Mouse (Mus musculus): ENCODE results near the gene Gng12. TPM values are rescaled to one million over a fixed set of nuclear protein-coding genes. Genes with fewer than 3 reads are reported as not detected.

The Gng12 gene
- polyA plus RNA-seq, 1 experiment from 2014 or later = 77.1 TPM

DNA sequence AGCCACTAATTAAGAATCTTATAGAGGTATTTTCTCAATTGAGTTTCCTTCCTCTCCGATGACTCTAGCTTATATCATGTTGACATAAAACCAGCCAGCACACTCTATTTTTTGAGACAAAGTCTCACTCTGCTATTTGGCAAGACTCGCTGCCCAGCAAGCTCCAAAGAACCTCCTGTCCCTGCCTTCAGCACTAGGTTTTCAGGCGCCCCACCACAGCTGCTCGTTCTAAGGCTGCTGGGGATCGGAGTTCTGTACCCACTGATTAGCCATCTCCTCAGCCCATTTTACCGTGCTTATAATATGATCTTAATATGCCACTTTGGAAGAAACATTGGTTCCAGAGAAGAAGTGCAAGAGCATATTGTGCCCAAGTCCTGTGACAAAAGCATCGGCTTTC is 26.3 kb downstream of the Gng12 start:
- no peak; the same call in 1 of the 2 replicates for ATAC-seq
- Histone ChIP-seq H3K9me3 (ENCODE audit: low read length) (no peaks in the 10 kb centered on the region), H3K27ac (ENCODE audit: low read length) (no peak overlapping the region), H3K4me3 (ENCODE audit: low read depth, low read length) (no peak overlapping the region), H3K36me3 (ENCODE audit: insufficient read depth, low read length) (no peaks in the 10 kb centered on the region), H3K4me1 (ENCODE audit: insufficient read depth, low read depth, low read length) (peaks cover 9% of the 10 kb centered on the region; the same call in 1 of the 2 replicates), H3K9ac (replicated peaks; ENCODE audit: low read depth) (no peak overlapping the region), H3K4me2 (replicated peaks; ENCODE audit: low read depth, low read length) (no peak overlapping the region), H3K27me3 (replicated peaks; ENCODE audit: insufficient read depth, low read length) (no peaks in the 10 kb centered on the region)
- DNase-seq (ENCODE audit: low spot score) = no peak
- TF ChIP-seq EP300 (IDR thresholded peaks at IDR 0.05) = no peak
- no peak for TF ChIP-seq CTCF (IDR thresholded peaks at IDR 0.05)
- WGBS = 67% methylated on average over 7 of the region's 7 CpGs

- no peaks in the 10 kb centered on the region for H3K27me3 ChIP-seq (replicated peaks; ENCODE audit: insufficient read depth, low read length)
- H3K4me3 ChIP-seq (ENCODE audit: low read depth, low read length) = no peak overlapping the region
- DNase-seq (ENCODE audit: low spot score) = no peak
- no peaks in the 10 kb centered on the region for H3K36me3 ChIP-seq (ENCODE audit: insufficient read depth, low read length)
- 93% methylated on average over 4 of the region's 4 CpGs for WGBS
- no peak overlapping the region for H3K9ac ChIP-seq (replicated peaks; ENCODE audit: low read depth)
- H3K9me3 ChIP-seq (ENCODE audit: low read length) = no peaks in the 10 kb centered on the region
- no peak for ATAC-seq
- no peak overlapping the region for H3K27ac ChIP-seq (ENCODE audit: low read length)
- TF ChIP-seq CTCF (IDR thresholded peaks at IDR 0.05) (no peak), EP300 (IDR thresholded peaks at IDR 0.05) (no peak)
- H3K4me1 ChIP-seq (ENCODE audit: insufficient read depth, low read depth, low read length) = peaks cover 9% of the 10 kb centered on the region; the same call in 1 of the 2 replicates
- H3K4me2 ChIP-seq (replicated peaks; ENCODE audit: low read depth, low read length) = no peak overlapping the region
Observed at GRCm38 (mm10) chr6:66923851-66924250, 27.7 kb downstream of the Gng12 start.

- Histone ChIP-seq H3K4me2 (replicated peaks; ENCODE audit: low read depth, low read length) (no peak overlapping the region), H3K9ac (replicated peaks; ENCODE audit: low read depth) (no peak overlapping the region), H3K36me3 (ENCODE audit: insufficient read depth, low read length) (no peaks in the 10 kb centered on the region), H3K9me3 (ENCODE audit: low read length) (no peaks in the 10 kb centered on the region), H3K4me1 (ENCODE audit: insufficient read depth, low read depth, low read length) (peaks cover 9% of the 10 kb centered on the region; the same call in 1 of the 2 replicates), H3K4me3 (ENCODE audit: low read depth, low read length) (no peak overlapping the region), H3K27me3 (replicated peaks; ENCODE audit: insufficient read depth, low read length) (no peaks in the 10 kb centered on the region), H3K27ac (ENCODE audit: low read length) (no peak overlapping the region)
- 75% methylated on average over 7 of the region's 7 CpGs for WGBS
- ATAC-seq = no peak
- TF ChIP-seq EP300 (IDR thresholded peaks at IDR 0.05) (no peak), CTCF (IDR thresholded peaks at IDR 0.05) (no peak)
- no peak for DNase-seq (ENCODE audit: low spot score)
Observed at GRCm38 (mm10) chr6:66924315-66924965, 28.2 kb downstream of the Gng12 start.

- Histone ChIP-seq H3K4me1 (ENCODE audit: insufficient read depth, low read depth, low read length) (peaks cover 9% of the 10 kb centered on the region; the same call in 1 of the 2 replicates), H3K4me2 (replicated peaks; ENCODE audit: low read depth, low read length) (no peak overlapping the region), H3K27ac (ENCODE audit: low read length) (no peak overlapping the region), H3K36me3 (ENCODE audit: insufficient read depth, low read length) (no peaks in the 10 kb centered on the region), H3K27me3 (replicated peaks; ENCODE audit: insufficient read depth, low read length) (no peaks in the 10 kb centered on the region), H3K9me3 (ENCODE audit: low read length) (no peaks in the 10 kb centered on the region), H3K9ac (replicated peaks; ENCODE audit: low read depth) (no peak overlapping the region), H3K4me3 (ENCODE audit: low read depth, low read length) (no peak overlapping the region)
- TF ChIP-seq CTCF (IDR thresholded peaks at IDR 0.05) (no peak), EP300 (IDR thresholded peaks at IDR 0.05) (no peak)
- DNase-seq (ENCODE audit: low spot score) (no peak), ATAC-seq (no peak)
- 27% methylated on average over 4 of the region's 4 CpGs for WGBS
Observed at GRCm38 (mm10) chr6:66926269-66926668, 30.1 kb downstream of the Gng12 start.

GRCm38 (mm10) chr6:66928972-66929645 is 32.9 kb downstream of the Gng12 start:
- H3K9me3 ChIP-seq (ENCODE audit: low read length) = no peaks in the 10 kb centered on the region
- H3K27me3 ChIP-seq (replicated peaks; ENCODE audit: insufficient read depth, low read length) = no peaks in the 10 kb centered on the region
- WGBS = 54% methylated on average over 2 of the region's 2 CpGs
- no peak overlapping the region for H3K4me3 ChIP-seq (ENCODE audit: low read depth, low read length)
- no peak overlapping the region for H3K4me2 ChIP-seq (replicated peaks; ENCODE audit: low read depth, low read length)
- DNase-seq (ENCODE audit: low spot score) = no peak
- no peak for ATAC-seq
- H3K27ac ChIP-seq (ENCODE audit: low read length) = no peak overlapping the region
- no peak overlapping the region for H3K9ac ChIP-seq (replicated peaks; ENCODE audit: low read depth)
- H3K36me3 ChIP-seq (ENCODE audit: insufficient read depth, low read length) = no peaks in the 10 kb centered on the region
- peaks cover 12% of the 10 kb centered on the region; the same call in 1 of the 2 replicates for H3K4me1 ChIP-seq (ENCODE audit: insufficient read depth, low read depth, low read length)
- peak; percentile 24; the same call in 1 of the 2 replicates for TF ChIP-seq CTCF (IDR thresholded peaks at IDR 0.05)
- TF ChIP-seq EP300 (IDR thresholded peaks at IDR 0.05) = no peak

GRCm38 (mm10) chr6:66929694-66930093 is 33.5 kb downstream of the Gng12 start:
- H3K4me3 ChIP-seq (ENCODE audit: low read depth, low read length) = no peak overlapping the region
- TF ChIP-seq CTCF (IDR thresholded peaks at IDR 0.05) (no peak), EP300 (IDR thresholded peaks at IDR 0.05) (no peak)
- H3K9me3 ChIP-seq (ENCODE audit: low read length) = no peaks in the 10 kb centered on the region
- H3K27me3 ChIP-seq (replicated peaks; ENCODE audit: insufficient read depth, low read length) = no peaks in the 10 kb centered on the region
- H3K27ac ChIP-seq (ENCODE audit: low read length) = no peak overlapping the region
- WGBS = 15% methylated on average over 7 of the region's 7 CpGs
- DNase-seq (ENCODE audit: low spot score) (peak; percentile 53), ATAC-seq (peak; percentile 38)
- H3K9ac ChIP-seq (replicated peaks; ENCODE audit: low read depth) = no peak overlapping the region
- H3K4me2 ChIP-seq (replicated peaks; ENCODE audit: low read depth, low read length) = no peak overlapping the region
- no peaks in the 10 kb centered on the region for H3K36me3 ChIP-seq (ENCODE audit: insufficient read depth, low read length)
- H3K4me1 ChIP-seq (ENCODE audit: insufficient read depth, low read depth, low read length) = peaks cover 12% of the 10 kb centered on the region; the same call in 1 of the 2 replicates
